Mouse (Mus musculus) midbrain, embryonic 13.5 days (tissue): ENCODE results near the gene Ankmy2. TPM values are rescaled to one million over a fixed set of nuclear protein-coding genes. Genes with fewer than 3 reads are reported as not detected.
"Not testable (repeated sequence)": the region's sequence is repeated elsewhere in the genome, so short reads cannot be mapped to it uniquely, and the experiment has no call there.

ENCODE experiments used
- ATAC-seq: fragments of 200-750 bp; cut with Nextera tagmentation; 2 replicates; pipeline ENCODE4 v1.8.0; 2017; ENCODE audit warnings: mild to moderate bottlenecking, moderate TSS enrichment, moderate library complexity
- H3K27ac ChIP-seq: fragments of 300-500 bp; sonication (generic); 2 replicates; pipeline ENCODE4 v1.5.1; 2015; ENCODE audit warnings: inconsistent platforms, mild to moderate bottlenecking, moderate library complexity
- H3K27me3 ChIP-seq: fragments of 300-500 bp; sonication (generic); 2 replicates; pipeline ENCODE4 v1.6.1; 2015; ENCODE audit warnings: mild to moderate bottlenecking, inconsistent platforms
- H3K36me3 ChIP-seq: fragments of 300-500 bp; sonication (generic); 2 replicates; pipeline ENCODE4 v1.6.1; 2015; ENCODE audit warnings: mild to moderate bottlenecking, inconsistent platforms
- H3K4me1 ChIP-seq: fragments of 300-500 bp; sonication (generic); replicated peaks from 2 replicates; pipeline ENCODE4 v1.6.1; 2015; ENCODE audit warnings: inconsistent platforms
- H3K4me2 ChIP-seq: fragments of 300-500 bp; sonication (generic); replicated peaks from 2 replicates; pipeline ENCODE4 v1.6.1; 2015; ENCODE audit warnings: moderate library complexity, mild to moderate bottlenecking, inconsistent platforms
- H3K4me3 ChIP-seq: fragments of 300-500 bp; sonication (generic); replicated peaks from 2 replicates; pipeline ENCODE4 v1.5.1; 2015; ENCODE audit warnings: mild to moderate bottlenecking, inconsistent platforms
- H3K9ac ChIP-seq: fragments of 300-500 bp; sonication (generic); replicated peaks from 2 replicates; pipeline ENCODE4 v1.6.1; 2015; ENCODE audit warnings: mild to moderate bottlenecking, inconsistent platforms
- H3K9me3 ChIP-seq: fragments of 300-500 bp; sonication (generic); 2 replicates; pipeline ENCODE4 v1.6.1; 2016; ENCODE audit warnings: mild to moderate bottlenecking, inconsistent platforms
- WGBS: fragments of 180-500 bp; shearing (Covaris S2); methylation state at CpG from one replicate; pipeline ENCODE4 v1.1.7; 2015; 5-methylcytosine and 5-hydroxymethylcytosine counted together
- polyA plus RNA-seq: library from polyadenylated mRNA; unstranded; fragments of >200 nt; fragmentation: Nextera tagmentation; extraction: Ambion mirVana; gene quantifications from 2 replicates; pipeline ENCODE4 v1.2.1, GENCODE M21; 2015

The Ankmy2 gene
- polyA plus RNA-seq, 1 experiment from 2014 or later = 51.1 TPM

DNA sequence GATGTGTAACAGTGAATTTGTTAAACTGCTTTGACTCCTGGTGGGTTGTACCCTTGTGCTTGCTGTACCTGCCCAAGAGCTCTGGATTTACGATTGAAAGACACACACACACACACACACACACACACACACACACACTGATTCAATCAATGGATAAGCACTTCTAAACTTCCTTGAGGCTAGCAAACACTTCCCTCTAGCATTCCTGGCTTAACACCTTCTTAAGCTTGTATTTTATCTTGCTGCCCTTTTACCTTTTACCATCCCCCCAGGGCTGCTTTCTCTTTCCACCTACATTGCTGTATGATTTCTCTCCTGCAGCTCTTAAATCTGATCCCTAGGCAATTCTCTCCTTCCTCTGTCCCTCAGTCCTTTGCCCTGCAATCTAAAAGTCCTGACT lies 8.4 kb downstream of the Ankmy2 start:
- Histone ChIP-seq H3K4me3 (no peak overlapping the region), H3K4me2 (no peak overlapping the region), H3K9ac (no peak overlapping the region), H3K27me3 (no peaks in the 10 kb centered on the region), H3K4me1 (peaks cover 7% of the 10 kb centered on the region), H3K36me3 (peaks cover 15% of the 10 kb centered on the region), H3K27ac (no peak overlapping the region), H3K9me3 (no peaks in the 10 kb centered on the region)
- WGBS = 13% methylated on average over 1 of the region's 1 CpGs
- no peak for ATAC-seq

DNA sequence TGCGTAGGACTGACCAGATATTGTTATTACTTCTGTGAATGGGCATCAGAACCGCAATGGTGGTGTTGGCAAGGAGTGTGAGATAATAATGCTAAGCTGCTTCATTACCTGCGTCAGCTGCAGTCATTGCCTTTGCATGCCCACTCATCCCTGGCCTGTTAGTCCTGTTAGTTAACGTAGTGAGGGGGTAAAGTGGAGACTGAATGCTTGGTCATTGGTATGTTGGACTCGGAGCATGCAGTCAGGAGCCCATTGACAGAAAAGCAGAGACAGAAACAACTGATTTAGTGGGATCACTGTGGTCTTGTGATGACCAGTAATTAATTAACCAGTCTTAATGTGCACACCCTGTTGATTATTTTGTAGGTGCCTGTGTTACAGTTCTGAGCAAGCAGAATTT lies 20.3 kb downstream of the Ankmy2 start:
- H3K36me3 ChIP-seq = peaks cover 59% of the 10 kb centered on the region
- H3K27ac ChIP-seq = no peak overlapping the region
- no peak overlapping the region for H3K4me2 ChIP-seq
- no peaks in the 10 kb centered on the region for H3K4me1 ChIP-seq
- ATAC-seq = no peak
- H3K9me3 ChIP-seq = no peaks in the 10 kb centered on the region
- no peak overlapping the region for H3K9ac ChIP-seq
- 90% methylated on average over 5 of the region's 5 CpGs for WGBS
- no peaks in the 10 kb centered on the region for H3K27me3 ChIP-seq
- H3K4me3 ChIP-seq = no peak overlapping the region

DNA sequence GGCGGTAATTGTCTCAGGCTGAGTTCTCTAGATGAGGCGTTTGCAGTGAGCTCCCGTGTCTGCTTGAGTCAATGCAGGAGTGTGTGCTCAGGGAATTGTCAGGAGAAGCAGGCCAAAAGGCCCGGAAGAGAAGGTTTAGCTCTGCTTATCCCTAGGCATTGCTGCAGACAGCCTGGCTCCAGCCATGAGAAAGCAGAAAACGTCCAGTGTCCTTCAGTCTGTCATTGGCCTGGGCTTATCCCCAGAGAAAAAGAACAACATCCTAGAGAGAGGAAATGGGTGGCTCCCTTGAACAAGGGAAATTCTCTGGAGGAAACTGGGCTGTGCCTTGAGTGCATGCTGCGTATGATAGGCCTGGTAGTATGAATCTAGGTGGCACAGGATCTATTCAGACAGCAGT lies 25.7 kb downstream of the Ankmy2 start:
- Histone ChIP-seq H3K4me1 (no peaks in the 10 kb centered on the region), H3K9ac (no peak overlapping the region), H3K9me3 (no peaks in the 10 kb centered on the region), H3K4me2 (no peak overlapping the region), H3K27ac (no peak overlapping the region), H3K36me3 (peaks cover 57% of the 10 kb centered on the region), H3K4me3 (no peak overlapping the region), H3K27me3 (no peaks in the 10 kb centered on the region)
- 91% methylated on average over 6 of the region's 6 CpGs for WGBS
- ATAC-seq = no peak

DNA sequence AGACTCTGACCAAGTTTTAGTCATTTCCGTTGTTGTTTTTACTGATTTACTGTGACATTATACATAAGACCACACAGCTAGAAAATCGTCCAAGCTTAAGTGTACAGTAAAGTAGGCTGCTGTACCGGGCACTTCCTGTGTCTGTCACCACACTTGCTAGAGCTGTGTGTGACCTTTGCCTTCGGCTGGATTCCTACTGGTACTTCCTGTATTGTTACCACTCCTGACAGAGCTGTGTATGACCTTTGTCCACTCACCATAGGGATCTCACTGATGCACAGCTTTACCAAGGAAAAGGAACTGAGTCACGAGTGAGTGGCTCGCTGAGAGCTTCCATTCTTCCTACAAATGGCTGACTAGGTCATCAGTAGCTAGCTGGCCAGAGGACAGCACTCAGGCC lies 30.2 kb downstream of the Ankmy2 start:
- no peaks in the 10 kb centered on the region for H3K27me3 ChIP-seq
- H3K4me2 ChIP-seq = no peak overlapping the region
- no peaks in the 10 kb centered on the region for H3K9me3 ChIP-seq
- H3K27ac ChIP-seq = no peak overlapping the region
- peaks cover 83% of the 10 kb centered on the region for H3K36me3 ChIP-seq
- WGBS = 83% methylated on average over 6 of the region's 6 CpGs
- no peaks in the 10 kb centered on the region for H3K4me1 ChIP-seq
- no peak overlapping the region for H3K9ac ChIP-seq
- no peak for ATAC-seq
- H3K4me3 ChIP-seq = no peak overlapping the region

DNA sequence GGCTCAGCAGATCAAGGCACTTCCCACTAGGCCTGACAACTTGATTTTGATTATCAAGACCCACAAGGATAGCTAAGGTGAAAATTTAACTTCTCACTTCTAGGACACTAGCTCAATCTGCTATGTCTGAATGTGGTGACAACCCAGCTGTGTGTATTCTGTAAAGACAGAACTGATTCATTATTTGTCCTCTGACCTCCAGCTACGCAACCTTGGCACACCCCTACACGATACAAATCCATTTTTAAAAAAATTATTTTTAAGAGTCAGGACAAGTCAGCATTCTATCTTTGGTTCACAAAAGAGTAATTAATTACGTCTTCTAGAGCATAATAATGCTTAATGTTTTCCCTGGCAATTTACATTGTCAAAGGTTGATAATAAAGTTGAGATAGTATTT lies 32.7 kb downstream of the Ankmy2 start:
- Histone ChIP-seq H3K27me3 (no peaks in the 10 kb centered on the region), H3K4me3 (no peak overlapping the region), H3K9ac (no peak overlapping the region), H3K4me1 (no peaks in the 10 kb centered on the region), H3K4me2 (no peak overlapping the region), H3K36me3 (peaks cover 80% of the 10 kb centered on the region), H3K27ac (no peak overlapping the region), H3K9me3 (no peaks in the 10 kb centered on the region)
- ATAC-seq = no peak
- WGBS = 96% methylated on average over 3 of the region's 3 CpGs

DNA sequence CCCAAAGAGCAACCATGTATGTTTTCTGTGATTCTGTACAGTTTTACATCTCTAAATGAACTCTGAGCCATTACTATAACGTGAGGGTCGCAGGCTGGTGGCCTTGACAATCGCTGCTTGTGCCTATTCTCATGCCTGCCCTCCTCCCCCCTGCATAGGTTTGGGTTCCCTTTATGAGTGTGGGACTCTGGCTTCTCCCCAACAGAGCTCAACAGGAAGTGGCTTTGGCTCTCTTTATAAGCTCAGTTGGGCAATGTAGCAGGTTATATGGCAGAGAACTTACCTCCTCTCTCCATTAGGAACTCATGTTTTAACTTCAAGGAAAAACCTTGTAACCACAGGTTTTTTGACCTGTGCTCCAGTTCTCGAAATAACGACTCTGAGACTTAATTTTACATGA lies 33.4 kb downstream of the Ankmy2 start:
- H3K27ac ChIP-seq = no peak overlapping the region
- H3K36me3 ChIP-seq = peaks cover 87% of the 10 kb centered on the region
- H3K4me1 ChIP-seq = no peaks in the 10 kb centered on the region
- WGBS = 92% methylated on average over 5 of the region's 5 CpGs
- no peaks in the 10 kb centered on the region for H3K27me3 ChIP-seq
- no peak overlapping the region for H3K9ac ChIP-seq
- H3K4me3 ChIP-seq = no peak overlapping the region
- no peak for ATAC-seq
- H3K9me3 ChIP-seq = no peaks in the 10 kb centered on the region
- H3K4me2 ChIP-seq = no peak overlapping the region

DNA sequence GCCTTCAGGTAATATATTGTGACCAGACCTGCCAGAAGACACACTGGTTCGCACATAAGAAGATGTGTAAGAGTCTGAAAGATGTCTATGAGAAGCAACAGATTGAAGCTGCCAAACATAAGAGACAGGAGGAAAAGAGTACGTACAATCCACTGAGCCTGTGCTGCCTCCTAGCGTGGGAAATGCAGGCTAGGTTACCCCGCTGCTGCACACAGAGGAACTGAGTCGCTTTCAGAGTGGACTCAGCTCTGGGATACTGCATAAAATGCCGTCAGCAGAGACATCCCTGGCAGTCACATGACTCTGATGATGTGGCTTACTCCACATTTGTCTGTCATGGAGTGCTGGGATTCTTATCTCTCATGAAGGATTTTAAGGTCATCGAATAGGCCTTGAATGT lies 38.1 kb downstream of the Ankmy2 start:
- Histone ChIP-seq H3K36me3 (peaks cover 79% of the 10 kb centered on the region), H3K4me2 (no peak overlapping the region), H3K9ac (no peak overlapping the region), H3K4me1 (no peaks in the 10 kb centered on the region), H3K9me3 (peaks cover 14% of the 10 kb centered on the region; the same call in 1 of the 2 replicates), H3K4me3 (no peak overlapping the region), H3K27ac (no peak overlapping the region), H3K27me3 (no peaks in the 10 kb centered on the region)
- ATAC-seq = no peak
- 95% methylated on average over 7 of the region's 7 CpGs for WGBS

DNA sequence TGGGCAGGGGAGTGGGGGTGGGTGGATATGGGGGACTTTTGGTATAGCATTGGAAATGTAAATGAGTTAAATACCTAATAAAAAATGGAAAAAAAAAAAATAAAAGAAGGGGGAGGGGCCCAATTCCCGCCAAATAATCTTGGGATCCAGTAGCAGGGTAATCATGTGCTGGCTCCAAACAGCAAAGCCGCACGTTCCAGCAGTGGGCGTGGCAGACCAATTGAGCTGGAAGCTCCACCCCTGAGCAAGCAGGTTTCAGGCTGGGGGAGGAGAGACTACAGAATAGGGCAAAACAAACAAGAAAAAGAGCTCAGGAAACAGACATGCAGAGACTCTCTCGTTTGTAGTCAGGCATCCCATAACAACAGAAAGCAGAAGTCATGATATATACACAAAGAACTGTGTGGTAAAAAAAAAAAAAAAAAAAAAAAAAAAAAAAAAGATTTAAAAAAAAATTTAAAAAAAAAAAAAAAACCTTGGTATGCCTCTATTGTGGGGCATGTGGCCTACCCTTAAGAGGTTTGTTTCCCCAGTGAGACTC lies 48.7 kb downstream of the Ankmy2 start:
- H3K27me3 ChIP-seq, ATAC-seq, H3K36me3 ChIP-seq, H3K4me2 ChIP-seq, H3K9me3 ChIP-seq, H3K4me3 ChIP-seq, H3K9ac ChIP-seq, H3K27ac ChIP-seq: not testable (repeated sequence)
- 52% methylated on average over 5 of the region's 5 CpGs for WGBS
- H3K4me1 ChIP-seq = peaks cover 18% of the 10 kb centered on the region

DNA sequence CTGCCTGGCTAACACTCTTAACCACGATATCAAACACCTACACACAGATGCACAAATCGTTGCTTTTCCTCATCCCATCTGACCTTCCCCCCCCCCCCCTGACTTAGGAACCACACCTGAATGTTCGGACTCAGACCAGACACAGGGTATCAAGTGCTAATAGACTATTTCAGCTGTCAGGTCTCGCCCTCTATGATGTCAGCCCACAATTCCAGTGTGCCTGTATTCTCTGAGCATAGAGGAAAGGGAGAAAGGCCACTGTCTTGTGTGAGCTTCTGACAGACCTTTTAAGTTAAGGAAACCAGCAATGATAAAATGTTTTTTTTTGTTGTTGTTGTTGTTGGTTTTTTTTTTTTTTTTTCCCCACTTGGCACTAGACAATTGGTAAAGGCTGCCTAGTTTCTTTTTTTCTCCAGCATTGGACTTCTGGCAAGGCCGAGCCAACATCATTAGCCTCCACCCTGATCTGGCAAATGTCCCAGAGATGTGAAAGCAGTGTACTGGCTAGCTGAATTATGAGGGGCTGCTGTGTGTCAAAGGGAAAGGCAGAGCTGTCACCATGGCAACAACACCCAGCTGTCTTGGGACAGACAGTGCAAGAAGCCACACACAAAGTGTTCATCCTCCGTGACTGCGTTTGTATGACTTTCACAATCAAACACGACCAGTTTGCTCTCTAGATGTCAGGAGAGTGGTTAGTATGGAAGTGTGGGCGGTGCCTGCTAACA lies 50.3 kb downstream of the Ankmy2 start:
- no peaks in the 10 kb centered on the region for H3K9me3 ChIP-seq
- H3K4me2 ChIP-seq = peak overlapping the region; percentile 43
- no peak overlapping the region for H3K9ac ChIP-seq
- H3K4me1 ChIP-seq = peaks cover 18% of the 10 kb centered on the region
- ATAC-seq = peak; percentile 97
- 44% methylated on average over 9 of the region's 9 CpGs for WGBS
- no peaks in the 10 kb centered on the region for H3K27me3 ChIP-seq
- H3K27ac ChIP-seq = peak overlapping the region; percentile 77
- peak overlapping the region; percentile 17 for H3K4me3 ChIP-seq
- no peaks in the 10 kb centered on the region for H3K36me3 ChIP-seq

DNA sequence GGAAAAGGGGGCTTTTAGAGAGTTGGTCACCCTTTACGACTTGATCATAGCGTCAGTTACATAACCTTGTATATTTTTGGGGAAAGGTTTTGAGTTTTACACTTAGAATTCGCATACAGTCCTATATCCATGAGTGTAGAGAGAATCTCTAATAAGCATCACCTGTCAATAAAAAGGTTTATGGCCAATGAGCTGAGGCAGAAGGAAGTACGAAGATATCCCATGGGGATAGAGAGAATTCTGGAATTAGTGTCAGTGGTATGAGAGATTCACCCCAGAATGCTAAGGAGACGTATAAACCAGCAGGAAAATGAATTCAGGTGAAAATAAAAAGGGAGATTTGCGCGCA lies 50.9 kb downstream of the Ankmy2 start:
- Histone ChIP-seq H3K9me3 (no peaks in the 10 kb centered on the region), H3K27me3 (no peaks in the 10 kb centered on the region), H3K4me2 (peak overlapping the region; percentile 43), H3K27ac (peak overlapping the region; percentile 77), H3K4me1 (peaks cover 18% of the 10 kb centered on the region), H3K4me3 (peak overlapping the region; percentile 17), H3K9ac (no peak overlapping the region), H3K36me3 (no peaks in the 10 kb centered on the region)
- ATAC-seq = peak; percentile 58; the same call in 1 of the 2 replicates
- WGBS = 60% methylated on average over 7 of the region's 7 CpGs

DNA sequence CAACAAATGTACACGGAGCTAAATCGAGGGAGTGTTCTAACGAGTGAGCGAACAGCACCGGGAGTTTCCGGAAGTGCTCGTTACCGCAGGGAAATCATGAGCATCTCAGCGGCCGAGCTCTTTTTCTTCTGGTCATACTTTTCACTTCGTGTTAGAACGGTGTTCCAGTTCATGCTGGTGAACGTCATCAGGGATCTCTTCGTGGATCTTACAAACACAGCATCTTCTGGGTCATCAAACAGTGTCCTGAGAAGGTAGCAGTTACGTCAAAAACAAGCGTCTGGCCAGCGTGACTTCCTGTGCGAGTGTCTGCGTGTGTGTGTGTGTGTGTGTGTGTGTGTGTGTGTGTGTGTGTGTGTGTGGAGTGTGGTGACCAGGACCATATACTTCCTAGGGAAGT lies 51.5 kb downstream of the Ankmy2 start:
- no peak overlapping the region for H3K9ac ChIP-seq
- no peak for ATAC-seq
- no peaks in the 10 kb centered on the region for H3K36me3 ChIP-seq
- no peaks in the 10 kb centered on the region for H3K9me3 ChIP-seq
- H3K4me1 ChIP-seq = peaks cover 18% of the 10 kb centered on the region
- H3K27me3 ChIP-seq = no peaks in the 10 kb centered on the region
- no peak overlapping the region for H3K4me3 ChIP-seq
- 0 out of 2 replicates have a peak overlapping the region, but pooled peaks have one; percentile 43 for H3K4me2 ChIP-seq
- H3K27ac ChIP-seq = peak overlapping the region; percentile 77
- WGBS = 67% methylated on average over 19 of the region's 19 CpGs

DNA sequence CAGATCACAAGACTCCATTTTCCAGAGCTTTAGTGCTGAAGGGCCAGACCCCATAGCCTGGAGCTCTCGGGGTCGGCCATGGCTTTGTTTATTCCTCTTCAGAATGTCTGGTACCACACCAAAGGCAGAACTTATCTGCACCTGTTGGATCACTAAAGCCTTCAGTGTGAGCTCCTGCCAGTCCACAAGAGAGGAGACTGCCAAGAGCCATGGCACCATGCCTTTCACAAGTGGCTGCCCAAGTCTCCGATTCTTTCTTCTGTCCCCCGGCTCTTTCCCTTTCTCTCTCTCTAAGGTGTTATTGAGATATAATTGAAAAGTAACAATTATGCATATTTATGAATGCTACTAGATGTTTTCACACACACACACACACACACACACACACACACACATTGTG lies 53.2 kb downstream of the Ankmy2 start:
- WGBS = 84% methylated on average over 4 of the region's 4 CpGs
- ATAC-seq = no peak
- H3K9ac ChIP-seq = no peak overlapping the region
- no peaks in the 10 kb centered on the region for H3K9me3 ChIP-seq
- H3K36me3 ChIP-seq = no peaks in the 10 kb centered on the region
- no peak overlapping the region for H3K4me3 ChIP-seq
- H3K4me2 ChIP-seq = no peak overlapping the region
- H3K4me1 ChIP-seq = peaks cover 18% of the 10 kb centered on the region
- no peaks in the 10 kb centered on the region for H3K27me3 ChIP-seq
- no peak overlapping the region for H3K27ac ChIP-seq
